In the genomic region with DNA sequence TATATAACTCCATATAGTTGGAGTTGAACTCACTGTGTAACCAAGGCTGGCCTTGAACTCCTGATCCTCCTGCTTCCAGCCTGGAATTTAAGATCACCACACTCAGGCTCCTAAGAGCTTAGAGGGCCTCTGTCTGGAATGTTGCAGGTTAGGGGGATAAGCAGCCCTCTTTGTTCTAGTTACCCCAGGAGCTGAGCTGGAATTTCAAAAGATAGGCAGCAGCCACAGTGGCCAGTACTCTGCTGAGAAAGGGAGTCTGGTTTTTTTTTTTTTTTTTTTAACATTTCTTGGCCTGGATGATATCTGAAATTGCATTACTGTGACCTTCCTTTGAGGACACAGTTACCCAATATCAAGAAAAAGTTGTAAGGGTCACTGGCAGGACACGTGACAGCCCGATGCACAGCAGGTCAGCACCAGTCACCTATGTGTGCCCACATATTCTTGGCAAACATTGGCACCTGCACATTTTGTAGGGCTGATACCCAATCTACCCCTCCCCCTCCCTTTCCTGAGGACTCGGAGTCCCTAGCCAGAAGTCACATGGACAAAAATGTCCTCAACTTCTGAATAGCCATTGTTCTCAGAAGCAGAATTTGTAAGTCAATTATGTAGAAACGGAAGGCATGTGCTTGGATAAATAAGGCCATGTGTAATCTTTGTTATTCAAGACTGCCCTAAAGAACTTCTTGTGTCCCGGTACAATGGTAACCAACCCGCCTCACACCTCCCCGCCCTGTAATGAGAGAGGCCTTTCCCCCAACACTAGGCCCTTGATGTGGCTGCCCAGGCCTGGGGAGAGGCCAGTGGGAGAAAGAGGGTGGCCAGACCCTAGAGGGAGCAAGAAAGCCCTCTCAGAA, we compare ENCODE assay signal across 10 mouse cellular contexts. TPM values are rescaled to one million over a fixed set of nuclear protein-coding genes. Genes with fewer than 3 reads are reported as not detected.
A peak's percentile ranks its signal among the peaks of the same experiment; 100 is the strongest.
DNase-seq lines count a peak whose midpoint lies in the region; ATAC-seq and TF ChIP-seq lines count a peak whose summit lies in the region.
"Had no signal": no experiment of that assay in that cellular context is flagged by ENCODE, and none has a peak within 500 bp of the region (broad histone marks: within the 10 kb centered on the region; RNA-seq: fewer than 3 reads in every experiment).

No protein-coding gene starts in this region.

- H3K9me3 ChIP-seq in intestine, postnatal 0 days (ENCODE audit: control insufficient read depth): no peaks in the 10 kb centered on the region
- no peaks in the 10 kb centered on the region for H3K9me3 ChIP-seq in lung, embryonic 15.5 days
- H3K9me3 ChIP-seq: neural tube, embryonic 12.5 days had no signal

- WGBS in intestine, postnatal 0 days: 35% methylated on average over 7 of the region's 7 CpGs
- 45% methylated on average over 7 of the region's 7 CpGs for WGBS in lung, embryonic 15.5 days

- H3K4me2 ChIP-seq in intestine, postnatal 0 days (replicated peaks; ENCODE audit: low read depth): no peak overlapping the region
- H3K4me2 ChIP-seq in lung, embryonic 15.5 days: no peak overlapping the region

- H3K36me3 ChIP-seq in intestine, postnatal 0 days (ENCODE audit: control insufficient read depth, insufficient read depth): no peaks in the 10 kb centered on the region
- no peaks in the 10 kb centered on the region for H3K36me3 ChIP-seq in lung, embryonic 15.5 days
- H3K36me3 ChIP-seq in testis, adult 2 months (ENCODE audit: control insufficient read depth, insufficient read depth, low read length): no peaks in the 10 kb centered on the region
- H3K36me3 ChIP-seq: neural tube, embryonic 12.5 days had no signal

- H3K27ac ChIP-seq in gastrocnemius, adult 2 months: peak overlapping the region; percentile 80
- peak overlapping the region; percentile 57; the same call in 1 of the 2 replicates for H3K27ac ChIP-seq in intestine, postnatal 0 days (ENCODE audit: low read depth, low read length)
- peak overlapping the region; percentile 88 for H3K27ac ChIP-seq in lung, embryonic 15.5 days
- H3K27ac ChIP-seq in testis, adult 2 months (ENCODE audit: control insufficient read depth, insufficient read depth, low read depth, low read length): peak overlapping the region; percentile 47; the same call in 1 of the 2 replicates
- H3K27ac ChIP-seq: neural tube, embryonic 12.5 days had no signal

- no peak for DNase-seq in gastrocnemius, adult 2 months
- no peak for DNase-seq in gastrocnemius, adult 8-10 months (ENCODE audit: low spot score in 2 of 2)
- DNase-seq in brain, adult 2 months (ENCODE audit: low read depth, low spot score): peak; percentile 86
- DNase-seq in heart, adult 18-20 months: peak; percentile 73 to 80
- DNase-seq in spleen, postnatal 36 days (ENCODE audit: low spot score in 2 of 2): no peak

- no peaks in the 10 kb centered on the region; the same call in 1 of the 2 replicates for H3K4me1 ChIP-seq in intestine, postnatal 0 days (replicated peaks; ENCODE audit: control insufficient read depth, insufficient read depth, low read length)
- peaks cover 26% of the 10 kb centered on the region for H3K4me1 ChIP-seq in lung, embryonic 15.5 days
- no peaks in the 10 kb centered on the region for H3K4me1 ChIP-seq in testis, adult 2 months (ENCODE audit: control insufficient read depth, insufficient read depth, low read length)

- H3K27me3 ChIP-seq in intestine, postnatal 0 days (replicated peaks; ENCODE audit: control insufficient read depth, insufficient read depth, low read length): no peaks in the 10 kb centered on the region
- no peaks in the 10 kb centered on the region for H3K27me3 ChIP-seq in lung, embryonic 15.5 days
- H3K27me3 ChIP-seq in testis, adult 2 months (ENCODE audit: control insufficient read depth, insufficient read depth, low read length): no peaks in the 10 kb centered on the region
- H3K27me3 ChIP-seq: CH12.LX; neural tube, embryonic 12.5 days had no signal

- peak; percentile 7; the same call in 1 of the 2 replicates for ATAC-seq in intestine, postnatal 0 days
- peak; percentile 53; the same call in 1 of the 2 replicates for ATAC-seq in lung, embryonic 15.5 days (ENCODE audit: borderline replicate concordance, extremely low read depth, low FRiP score, low TSS enrichment)

- no peak for TF ChIP-seq POLR2A in testis, adult 2 months (IDR thresholded peaks at IDR 0.05; ENCODE audit: control insufficient read depth, low read depth, low read length)

- intact Hi-C loops in gastrocnemius, adult 2 months (cut with DNase I): no loop called here

- no peak for TF ChIP-seq CTCF in gastrocnemius, adult 2 months (IDR thresholded peaks at IDR 0.05)
- no peak for TF ChIP-seq CTCF in intestine, postnatal 0 days (IDR thresholded peaks at IDR 0.05; ENCODE audit: low read depth)
- TF ChIP-seq CTCF in testis, adult 2 months (IDR thresholded peaks at IDR 0.05; ENCODE audit: control insufficient read depth, insufficient read depth, insufficient replicate concordance, low read depth, low read length): no peak

- H3K9ac ChIP-seq in intestine, postnatal 0 days (ENCODE audit: low read depth, low read length): no peak overlapping the region
- H3K9ac ChIP-seq in lung, embryonic 15.5 days: no peak overlapping the region
- H3K9ac ChIP-seq: neural tube, embryonic 12.5 days had no signal

- H3K4me3 ChIP-seq in gastrocnemius, adult 2 months: no peak overlapping the region
- no peak overlapping the region for H3K4me3 ChIP-seq in intestine, postnatal 0 days (ENCODE audit: low read depth, low read length)
- no peak overlapping the region for H3K4me3 ChIP-seq in lung, embryonic 15.5 days
- H3K4me3 ChIP-seq in testis, adult 2 months (ENCODE audit: control insufficient read depth, low read depth, low read length): no peak overlapping the region
- H3K4me3 ChIP-seq: neural tube, embryonic 12.5 days had no signal

RNA-seq across cellular contexts. Expression of a gene that starts 1.1 kb away (rescaled TPM):
- total RNA-seq in gastrocnemius, adult 2 months (2021): 10 to 100 TPM; 87.7 to 94.8 TPM
- total RNA-seq in gastrocnemius, adult 8-10 months (2022): 100 to 1,000 TPM in 1 of 4 experiments, 10 to 100 TPM in 3; 89.7 to 104 (median 97.1) TPM
- total RNA-seq in heart, adult 18-20 months (2021): 10 to 100 TPM; 71.4 to 86.5 TPM
- polyA plus RNA-seq in intestine, postnatal 0 days (2015; fragmentation: Nextera tagmentation; extraction: Ambion mirVana): 106 and 124 TPM in 2 replicates
- 42.8 and 43.6 TPM in 2 replicates for polyA plus RNA-seq in lung, embryonic 15.5 days (2015; fragmentation: Nextera tagmentation; extraction: Ambion mirVana)
- 20.8 and 22.0 TPM in 2 replicates for polyA plus RNA-seq in testis, adult 2 months (2012; rRNA removed)

Comparison
In these comparisons a context has a peak if more than half of its experiments do, and no peak if none do; other contexts are left out.
1. DNase-seq: peak in brain, adult 2 months (single experiment) and heart, adult 18-20 months (2 of 2); none in gastrocnemius, adult 2 months (single experiment), gastrocnemius, adult 8-10 months (0 of 2) and spleen, postnatal 36 days (0 of 2).
2. Peak in every context shown above with its lines, with median percentiles within 50 percentile points of each other: H3K27ac ChIP-seq.